Mouse (Mus musculus): Measurements from ENCODE around the gene Zfp143. TPM values are rescaled to one million over a fixed set of nuclear protein-coding genes. Genes with fewer than 3 reads are reported as not detected.

The Zfp143 gene
- polyA plus RNA-seq, 1 experiment, result 13.8 TPM

DNA sequence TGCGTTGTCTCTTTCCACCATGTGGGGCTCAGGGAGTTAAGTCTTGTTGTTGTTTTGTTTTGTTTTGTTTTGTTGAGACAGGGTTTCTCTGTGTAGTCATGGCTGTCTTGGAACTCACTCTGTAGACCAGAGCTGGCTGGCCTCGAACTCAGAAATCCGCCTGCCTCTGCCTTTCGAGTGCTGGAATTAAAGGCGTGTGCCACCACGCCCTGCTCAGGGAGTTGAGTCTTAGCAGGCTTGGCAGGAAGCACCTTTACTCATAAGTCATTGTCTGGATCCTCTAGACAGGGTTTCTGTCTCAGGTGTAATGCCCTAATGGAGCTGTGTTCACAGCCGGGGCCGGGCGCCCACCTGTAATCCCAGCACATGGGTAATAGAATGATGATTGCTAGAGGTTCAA is 2.7 kb downstream of the Zfp143 start:
- no peak for TF ChIP-seq CTCF (IDR thresholded peaks at IDR 0.05; ENCODE audit: extremely low read depth, insufficient read length, insufficient replicate concordance, low read depth, low read length)
- TF ChIP-seq POLR2A (IDR thresholded peaks at IDR 0.05; ENCODE audit: low read depth, low read length), result no peak
- 90% methylated on average over 9 of the region's 9 CpGs for WGBS
- no peaks in the 10 kb centered on the region for H3K27me3 ChIP-seq (ENCODE audit: control insufficient read depth, insufficient read depth, low read length)
- H3K4me1 ChIP-seq (ENCODE audit: control insufficient read depth, insufficient read depth, insufficient read length, low read length), result peaks cover 7% of the 10 kb centered on the region; the same call in 1 of the 2 replicates
- no peak overlapping the region for H3K4me3 ChIP-seq (ENCODE audit: low read depth, low read length)
- peaks cover 7% of the 10 kb centered on the region for H3K36me3 ChIP-seq (ENCODE audit: control insufficient read depth, insufficient read depth, low read length)
- no peak overlapping the region for H3K27ac ChIP-seq (ENCODE audit: insufficient read depth, low read depth, low read length)

DNA sequence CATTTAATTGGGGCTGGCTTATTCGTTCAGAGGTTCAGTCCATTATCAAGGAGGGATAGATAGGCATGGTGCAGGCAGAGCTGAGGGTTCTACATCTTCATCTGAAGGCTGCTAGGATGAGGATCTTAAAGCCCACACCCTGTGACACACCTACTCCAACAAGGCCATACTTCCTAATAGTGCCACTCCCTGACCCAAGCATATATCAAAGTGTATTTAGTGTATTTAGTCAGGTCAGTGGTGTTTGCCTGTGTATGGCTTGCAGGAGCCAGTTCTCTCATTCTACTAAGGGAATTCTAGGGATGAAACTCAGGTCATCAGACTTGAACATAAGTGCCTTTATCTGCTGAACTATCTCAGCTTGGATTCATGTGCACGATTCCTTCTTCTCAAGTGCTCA is 8.1 kb downstream of the Zfp143 start:
- Histone ChIP-seq H3K36me3 (ENCODE audit: control insufficient read depth, insufficient read depth, low read length) (peaks cover 28% of the 10 kb centered on the region), H3K27ac (ENCODE audit: insufficient read depth, low read depth, low read length) (no peak overlapping the region), H3K4me1 (ENCODE audit: control insufficient read depth, insufficient read depth, insufficient read length, low read length) (no peaks in the 10 kb centered on the region), H3K27me3 (ENCODE audit: control insufficient read depth, insufficient read depth, low read length) (no peaks in the 10 kb centered on the region), H3K4me3 (ENCODE audit: low read depth, low read length) (no peak overlapping the region)
- WGBS, result 57% methylated on average over 2 of the region's 2 CpGs
- no peak for TF ChIP-seq POLR2A (IDR thresholded peaks at IDR 0.05; ENCODE audit: low read depth, low read length)
- no peak for TF ChIP-seq CTCF (IDR thresholded peaks at IDR 0.05; ENCODE audit: extremely low read depth, insufficient read length, insufficient replicate concordance, low read depth, low read length)

DNA sequence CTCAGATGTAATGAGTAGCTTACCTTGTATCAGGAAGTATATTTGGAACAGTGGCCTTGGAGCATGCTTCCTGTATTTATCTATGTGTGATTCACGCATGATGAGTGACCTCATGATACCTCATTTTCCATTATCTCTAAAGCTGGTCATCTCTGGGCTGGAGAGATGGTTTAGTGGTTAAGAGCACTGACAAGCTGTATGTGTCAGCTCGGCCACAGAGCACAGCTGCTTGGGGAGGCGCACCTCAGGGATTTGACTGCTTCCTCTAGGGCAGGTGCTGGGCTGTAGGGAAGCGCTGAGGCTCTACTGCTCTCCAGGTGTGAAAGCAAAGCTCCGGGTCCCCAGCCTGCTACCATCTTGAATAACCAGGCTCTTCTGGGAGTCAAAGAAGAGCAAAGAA is 17.2 kb downstream of the Zfp143 start:
- H3K27ac ChIP-seq (ENCODE audit: insufficient read depth, low read depth, low read length), result peak overlapping the region; percentile 49; the same call in 1 of the 2 replicates
- no peaks in the 10 kb centered on the region for H3K27me3 ChIP-seq (ENCODE audit: control insufficient read depth, insufficient read depth, low read length)
- TF ChIP-seq CTCF (IDR thresholded peaks at IDR 0.05; ENCODE audit: extremely low read depth, insufficient read length, insufficient replicate concordance, low read depth, low read length), result no peak
- TF ChIP-seq POLR2A (IDR thresholded peaks at IDR 0.05; ENCODE audit: low read depth, low read length), result no peak; the same call in 1 of the 2 replicates
- WGBS, result 84% methylated on average over 5 of the region's 5 CpGs
- peaks cover 3% of the 10 kb centered on the region; the same call in 1 of the 2 replicates for H3K4me1 ChIP-seq (ENCODE audit: control insufficient read depth, insufficient read depth, insufficient read length, low read length)
- H3K36me3 ChIP-seq (ENCODE audit: control insufficient read depth, insufficient read depth, low read length), result peaks cover 65% of the 10 kb centered on the region
- H3K4me3 ChIP-seq (ENCODE audit: low read depth, low read length), result no peak overlapping the region

DNA sequence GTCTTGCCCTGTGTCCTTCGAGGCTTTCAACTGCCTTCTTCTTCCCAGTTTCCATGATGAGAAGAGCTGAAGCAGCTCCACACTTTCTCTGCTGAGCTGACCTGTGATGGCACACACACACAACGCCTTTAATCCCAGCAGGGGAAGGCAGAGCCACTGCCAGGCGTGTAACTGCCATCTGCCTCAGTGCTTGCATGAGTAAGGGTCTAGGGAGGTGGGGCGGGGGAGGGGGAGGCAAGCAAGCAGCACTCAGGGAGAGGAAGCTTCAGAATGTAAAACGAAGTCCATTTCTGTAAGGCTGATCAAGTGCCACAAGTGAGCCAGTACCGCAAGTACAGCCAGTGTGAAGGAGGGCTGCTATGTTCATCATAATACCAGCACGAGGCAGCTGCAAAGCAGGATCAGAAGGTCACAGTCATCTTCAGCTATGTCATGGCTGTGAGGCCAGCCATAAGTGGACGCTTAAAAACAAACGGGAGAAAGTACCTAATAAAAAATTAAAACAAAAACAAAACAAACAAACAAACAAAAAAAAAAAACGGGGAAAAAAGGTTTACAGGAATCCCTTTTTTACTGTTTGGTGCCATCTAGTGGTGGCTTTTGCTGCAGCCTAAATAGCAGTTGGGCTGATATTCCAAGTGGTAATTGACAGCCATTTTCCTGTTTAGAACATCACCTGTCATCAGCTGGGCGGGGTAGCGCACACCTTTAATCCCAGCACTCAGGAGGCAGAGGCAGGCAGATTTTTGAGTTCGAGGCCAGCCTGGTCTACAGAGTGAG is 22.6 kb downstream of the Zfp143 start:
- 73% methylated on average over 13 of the region's 13 CpGs for WGBS
- peaks cover 55% of the 10 kb centered on the region for H3K36me3 ChIP-seq (ENCODE audit: control insufficient read depth, insufficient read depth, low read length)

DNA sequence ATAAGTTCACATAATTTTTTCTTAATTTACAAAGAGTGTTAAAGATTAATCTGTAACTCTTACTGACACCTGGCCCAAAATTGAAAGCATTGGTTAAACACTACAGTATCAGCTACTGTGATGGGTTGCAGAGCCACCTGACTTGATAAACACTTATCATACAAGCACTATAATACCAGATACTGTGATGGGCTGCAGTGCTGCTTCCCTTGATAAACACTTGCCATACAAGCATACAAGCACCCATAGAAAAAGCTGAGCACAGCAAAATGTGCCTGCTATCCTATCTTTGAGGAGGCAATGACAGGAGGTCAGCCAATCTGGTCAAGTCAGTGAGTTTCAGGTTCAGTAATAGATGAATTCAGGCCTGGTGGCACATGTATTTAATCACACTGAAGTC is 24.2 kb downstream of the Zfp143 start:
- no peak overlapping the region for H3K4me3 ChIP-seq (ENCODE audit: low read depth, low read length)
- no peak overlapping the region for H3K27ac ChIP-seq (ENCODE audit: insufficient read depth, low read depth, low read length)
- H3K4me1 ChIP-seq (ENCODE audit: control insufficient read depth, insufficient read depth, insufficient read length, low read length), result peaks cover 8% of the 10 kb centered on the region; the same call in 1 of the 2 replicates
- TF ChIP-seq POLR2A (IDR thresholded peaks at IDR 0.05; ENCODE audit: low read depth, low read length) (no peak), CTCF (IDR thresholded peaks at IDR 0.05; ENCODE audit: extremely low read depth, insufficient read length, insufficient replicate concordance, low read depth, low read length) (no peak)
- H3K36me3 ChIP-seq (ENCODE audit: control insufficient read depth, insufficient read depth, low read length), result peaks cover 54% of the 10 kb centered on the region
- H3K27me3 ChIP-seq (ENCODE audit: control insufficient read depth, insufficient read depth, low read length), result no peaks in the 10 kb centered on the region

More for the DNA sequence above, 22.6 kb downstream of the Zfp143 start:
- Histone ChIP-seq H3K27me3 (ENCODE audit: control insufficient read depth, insufficient read depth, low read length) (no peaks in the 10 kb centered on the region), H3K4me1 (ENCODE audit: control insufficient read depth, insufficient read depth, insufficient read length, low read length) (peaks cover 4% of the 10 kb centered on the region; the same call in 1 of the 2 replicates), H3K27ac (ENCODE audit: insufficient read depth, low read depth, low read length) (no peak overlapping the region), H3K4me3 (ENCODE audit: low read depth, low read length) (no peak overlapping the region)
- TF ChIP-seq POLR2A (IDR thresholded peaks at IDR 0.05; ENCODE audit: low read depth, low read length) (no peak), CTCF (IDR thresholded peaks at IDR 0.05; ENCODE audit: extremely low read depth, insufficient read length, insufficient replicate concordance, low read depth, low read length) (peak; percentile 18; the same call in 1 of the 2 replicates)

GRCm38 (mm10) chr7:110087914-110088313 is 26.9 kb downstream of the Zfp143 start:
- H3K4me1 ChIP-seq (ENCODE audit: control insufficient read depth, insufficient read depth, insufficient read length, low read length), result peaks cover 8% of the 10 kb centered on the region; the same call in 1 of the 2 replicates
- peaks cover 53% of the 10 kb centered on the region for H3K36me3 ChIP-seq (ENCODE audit: control insufficient read depth, insufficient read depth, low read length)
- no peak overlapping the region for H3K4me3 ChIP-seq (ENCODE audit: low read depth, low read length)
- H3K27me3 ChIP-seq (ENCODE audit: control insufficient read depth, insufficient read depth, low read length), result no peaks in the 10 kb centered on the region
- 25% methylated on average over 4 of the region's 4 CpGs for WGBS
- TF ChIP-seq CTCF (IDR thresholded peaks at IDR 0.05; ENCODE audit: extremely low read depth, insufficient read length, insufficient replicate concordance, low read depth, low read length) (no peak), POLR2A (IDR thresholded peaks at IDR 0.05; ENCODE audit: low read depth, low read length) (no peak)
- peak overlapping the region; percentile 82 for H3K27ac ChIP-seq (ENCODE audit: insufficient read depth, low read depth, low read length)

DNA sequence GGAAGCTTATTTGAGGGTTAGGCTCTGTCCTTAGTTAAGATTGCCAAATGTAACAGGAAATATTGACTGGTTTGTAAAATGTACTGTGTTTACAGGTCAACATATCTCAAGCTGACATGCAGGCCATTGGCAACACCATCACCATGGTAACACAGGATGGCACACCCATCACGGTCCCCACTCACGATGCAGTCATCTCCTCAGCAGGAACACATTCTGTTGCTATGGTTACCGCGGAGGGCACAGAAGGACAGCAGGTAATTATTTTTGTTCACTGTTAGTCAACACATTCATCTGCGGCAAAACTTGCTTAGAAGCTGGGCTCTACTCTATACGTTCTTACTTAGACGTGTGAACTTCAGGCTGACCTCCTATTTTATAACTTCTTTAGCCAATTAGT is 30.7 kb downstream of the Zfp143 start:
- H3K27ac ChIP-seq (ENCODE audit: insufficient read depth, low read depth, low read length), result no peak overlapping the region
- TF ChIP-seq CTCF (IDR thresholded peaks at IDR 0.05; ENCODE audit: extremely low read depth, insufficient read length, insufficient replicate concordance, low read depth, low read length) (no peak), POLR2A (IDR thresholded peaks at IDR 0.05; ENCODE audit: low read depth, low read length) (no peak)
- peaks cover 13% of the 10 kb centered on the region; the same call in 1 of the 2 replicates for H3K4me1 ChIP-seq (ENCODE audit: control insufficient read depth, insufficient read depth, insufficient read length, low read length)
- H3K36me3 ChIP-seq (ENCODE audit: control insufficient read depth, insufficient read depth, low read length), result peaks cover 43% of the 10 kb centered on the region
- H3K4me3 ChIP-seq (ENCODE audit: low read depth, low read length), result no peak overlapping the region
- H3K27me3 ChIP-seq (ENCODE audit: control insufficient read depth, insufficient read depth, low read length), result no peaks in the 10 kb centered on the region
- WGBS, result 85% methylated on average over 7 of the region's 7 CpGs
